Mouse (Mus musculus): ENCODE results near the gene Nod1. TPM values are rescaled to one million over a fixed set of nuclear protein-coding genes. Genes with fewer than 3 reads are reported as not detected.

The Nod1 gene
- polyA plus RNA-seq, 1 experiment from 2014 or later: 3.3 TPM

DNA sequence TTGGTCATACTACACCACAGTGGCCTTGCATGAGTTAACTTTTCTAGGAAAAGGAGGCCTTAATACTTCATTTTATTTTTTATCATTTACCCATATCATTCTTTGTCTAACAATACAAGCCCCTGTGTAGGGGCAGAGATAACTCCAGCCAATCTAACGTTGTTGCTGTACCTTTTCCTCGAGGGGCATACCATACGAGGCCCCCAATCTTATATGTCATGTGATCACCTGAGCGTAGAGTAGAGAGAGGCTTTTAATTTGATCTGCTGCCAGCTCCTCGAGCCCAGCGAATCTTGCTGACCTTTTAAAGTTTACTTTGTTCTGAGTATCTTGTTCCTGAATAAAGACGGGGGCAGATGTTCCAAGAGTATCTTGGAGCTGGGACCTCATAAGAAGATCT, 40.1 kb upstream of the Nod1 start:
- ATAC-seq (no peak), DNase-seq (no peak)
- no peaks in the 10 kb centered on the region for H3K27me3 ChIP-seq (ENCODE audit: insufficient read depth, low read length)
- WGBS (ENCODE audit: insufficient replicate concordance): 68% methylated on average over 7 of the region's 7 CpGs
- TF ChIP-seq CTCF (IDR thresholded peaks at IDR 0.05; ENCODE audit: low read depth) (no peak), EP300 (IDR thresholded peaks at IDR 0.05; ENCODE audit: low read depth) (no peak)
- no peak overlapping the region for H3K9ac ChIP-seq (replicated peaks)
- H3K9me3 ChIP-seq (ENCODE audit: low read length): no peaks in the 10 kb centered on the region
- H3K27ac ChIP-seq (ENCODE audit: low read depth): no peak overlapping the region
- no peak overlapping the region for H3K4me3 ChIP-seq (ENCODE audit: low read depth, low read length)
- H3K36me3 ChIP-seq (replicated peaks; ENCODE audit: insufficient read depth, low read length): no peaks in the 10 kb centered on the region
- H3K4me1 ChIP-seq (ENCODE audit: insufficient read depth): no peaks in the 10 kb centered on the region
- H3K4me2 ChIP-seq (ENCODE audit: low read depth, low read length): no peak overlapping the region

GRCm38 (mm10) chr6:55010330-55011091, 38.1 kb upstream of the Nod1 start:
- H3K4me3 ChIP-seq (ENCODE audit: low read depth, low read length): no peak overlapping the region
- TF ChIP-seq CTCF (IDR thresholded peaks at IDR 0.05; ENCODE audit: low read depth) (no peak), EP300 (IDR thresholded peaks at IDR 0.05; ENCODE audit: low read depth) (no peak)
- no peak overlapping the region for H3K4me2 ChIP-seq (ENCODE audit: low read depth, low read length)
- H3K27ac ChIP-seq (ENCODE audit: low read depth): no peak overlapping the region
- no peak for ATAC-seq
- 75% methylated on average over 4 of the region's 4 CpGs for WGBS (ENCODE audit: insufficient replicate concordance)
- no peak for DNase-seq
- H3K4me1 ChIP-seq (ENCODE audit: insufficient read depth): no peaks in the 10 kb centered on the region
- no peaks in the 10 kb centered on the region for H3K27me3 ChIP-seq (ENCODE audit: insufficient read depth, low read length)
- H3K9ac ChIP-seq (replicated peaks): no peak overlapping the region
- H3K36me3 ChIP-seq (replicated peaks; ENCODE audit: insufficient read depth, low read length): no peaks in the 10 kb centered on the region
- no peaks in the 10 kb centered on the region for H3K9me3 ChIP-seq (ENCODE audit: low read length)

DNA sequence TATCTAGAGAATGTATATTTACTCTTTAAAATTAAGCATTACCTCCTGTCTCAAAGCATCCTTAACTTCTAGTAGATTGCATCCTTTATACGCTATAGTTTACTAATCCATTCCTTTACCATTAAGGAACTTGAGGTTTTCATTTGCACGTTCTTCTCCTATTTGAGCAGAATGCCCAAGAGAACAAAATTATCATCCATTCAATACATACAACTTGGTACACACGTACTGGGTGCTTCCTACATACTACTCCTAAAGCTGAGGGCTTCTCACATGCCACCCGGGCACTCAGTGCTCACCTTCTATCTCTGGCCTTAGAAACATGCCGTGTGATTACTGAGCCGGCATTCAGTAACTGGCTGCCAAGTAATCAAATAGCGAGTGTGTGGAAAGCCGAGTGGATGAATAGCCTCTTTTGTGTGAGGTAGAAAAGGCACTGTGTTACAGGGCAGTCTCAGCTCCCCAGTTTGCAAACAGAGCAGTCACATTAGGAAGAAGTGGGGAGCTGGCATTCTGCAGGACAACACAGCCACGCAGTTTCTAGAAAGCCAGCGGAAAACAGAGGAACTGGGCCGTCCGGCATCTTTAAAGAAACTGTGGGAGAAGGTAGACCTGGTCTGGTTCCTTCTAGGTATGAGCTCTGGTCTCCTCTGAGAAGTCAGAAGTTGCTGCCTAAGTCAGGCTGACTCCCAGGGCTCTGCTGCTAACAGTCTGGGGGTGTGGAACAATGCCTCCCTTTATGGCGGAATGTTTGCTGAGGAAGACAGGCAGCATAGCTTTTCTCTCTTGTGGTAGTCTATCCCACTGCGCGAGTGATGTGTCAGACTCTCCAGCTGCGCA, 37.2 kb upstream of the Nod1 start:
- ATAC-seq (no peak), DNase-seq (no peak)
- H3K9ac ChIP-seq (replicated peaks): no peak overlapping the region
- no peak overlapping the region for H3K27ac ChIP-seq (ENCODE audit: low read depth)
- TF ChIP-seq CTCF (IDR thresholded peaks at IDR 0.05; ENCODE audit: low read depth) (no peak), EP300 (IDR thresholded peaks at IDR 0.05; ENCODE audit: low read depth) (no peak)
- H3K36me3 ChIP-seq (replicated peaks; ENCODE audit: insufficient read depth, low read length): no peaks in the 10 kb centered on the region
- H3K4me3 ChIP-seq (ENCODE audit: low read depth, low read length): no peak overlapping the region
- no peaks in the 10 kb centered on the region for H3K9me3 ChIP-seq (ENCODE audit: low read length)
- no peak overlapping the region for H3K4me2 ChIP-seq (ENCODE audit: low read depth, low read length)
- no peaks in the 10 kb centered on the region for H3K4me1 ChIP-seq (ENCODE audit: insufficient read depth)
- no peaks in the 10 kb centered on the region for H3K27me3 ChIP-seq (ENCODE audit: insufficient read depth, low read length)
- 52% methylated on average over 13 of the region's 16 CpGs for WGBS (ENCODE audit: insufficient replicate concordance)

GRCm38 (mm10) chr6:55008401-55008800, 36.0 kb upstream of the Nod1 start:
- DNase-seq: no peak
- WGBS (ENCODE audit: insufficient replicate concordance): 78% methylated on average over 8 of the region's 8 CpGs

GRCm38 (mm10) chr6:55003559-55003958, 31.1 kb upstream of the Nod1 start:
- Histone ChIP-seq H3K4me1 (ENCODE audit: insufficient read depth) (no peaks in the 10 kb centered on the region), H3K36me3 (replicated peaks; ENCODE audit: insufficient read depth, low read length) (no peaks in the 10 kb centered on the region), H3K9ac (replicated peaks) (no peak overlapping the region), H3K4me3 (ENCODE audit: low read depth, low read length) (no peak overlapping the region), H3K27me3 (ENCODE audit: insufficient read depth, low read length) (no peaks in the 10 kb centered on the region), H3K27ac (ENCODE audit: low read depth) (no peak overlapping the region), H3K9me3 (ENCODE audit: low read length) (no peaks in the 10 kb centered on the region), H3K4me2 (ENCODE audit: low read depth, low read length) (no peak overlapping the region)
- 44% methylated on average over 4 of the region's 4 CpGs for WGBS (ENCODE audit: insufficient replicate concordance)
- TF ChIP-seq CTCF (IDR thresholded peaks at IDR 0.05; ENCODE audit: low read depth): no peak
- TF ChIP-seq EP300 (IDR thresholded peaks at IDR 0.05; ENCODE audit: low read depth): no peak
- ATAC-seq (no peak), DNase-seq (no peak)

More at GRCm38 (mm10) chr6:55008401-55008800, 36.0 kb upstream of the Nod1 start:
- no peaks in the 10 kb centered on the region for H3K9me3 ChIP-seq (ENCODE audit: low read length)
- H3K27ac ChIP-seq (ENCODE audit: low read depth): no peak overlapping the region
- H3K4me3 ChIP-seq (ENCODE audit: low read depth, low read length): no peak overlapping the region
- no peak overlapping the region for H3K4me2 ChIP-seq (ENCODE audit: low read depth, low read length)
- H3K4me1 ChIP-seq (ENCODE audit: insufficient read depth): no peaks in the 10 kb centered on the region
- no peak overlapping the region for H3K9ac ChIP-seq (replicated peaks)
- no peaks in the 10 kb centered on the region for H3K27me3 ChIP-seq (ENCODE audit: insufficient read depth, low read length)
- no peak for ATAC-seq
- H3K36me3 ChIP-seq (replicated peaks; ENCODE audit: insufficient read depth, low read length): no peaks in the 10 kb centered on the region
- TF ChIP-seq CTCF (IDR thresholded peaks at IDR 0.05; ENCODE audit: low read depth) (no peak), EP300 (IDR thresholded peaks at IDR 0.05; ENCODE audit: low read depth) (no peak)

DNA sequence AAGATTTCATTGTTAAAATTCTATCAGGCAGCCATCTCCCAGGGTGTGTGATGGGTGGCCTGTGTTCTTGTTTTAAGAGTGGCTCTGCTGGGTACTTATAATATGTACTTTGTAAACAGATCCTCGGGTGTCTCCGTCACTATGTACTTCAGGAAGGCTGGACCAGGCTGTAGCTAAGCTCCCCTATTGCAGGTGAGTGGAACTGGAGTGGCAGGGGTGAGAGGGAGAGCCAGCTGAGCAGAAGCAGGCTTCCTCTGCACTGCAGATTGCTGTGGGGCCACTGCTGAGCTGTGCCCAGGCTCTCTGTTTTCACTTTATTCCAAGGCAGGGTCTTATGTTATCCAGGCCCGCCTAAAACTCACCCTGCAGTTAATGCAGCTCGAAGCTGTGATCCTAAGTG, 30.0 kb upstream of the Nod1 start:
- DNase-seq (no peak), ATAC-seq (no peak)
- H3K4me1 ChIP-seq (ENCODE audit: insufficient read depth): no peaks in the 10 kb centered on the region
- H3K4me2 ChIP-seq (ENCODE audit: low read depth, low read length): no peak overlapping the region
- H3K9ac ChIP-seq (replicated peaks): no peak overlapping the region
- no peaks in the 10 kb centered on the region for H3K36me3 ChIP-seq (replicated peaks; ENCODE audit: insufficient read depth, low read length)
- TF ChIP-seq CTCF (IDR thresholded peaks at IDR 0.05; ENCODE audit: low read depth) (no peak), EP300 (IDR thresholded peaks at IDR 0.05; ENCODE audit: low read depth) (no peak)
- no peak overlapping the region for H3K27ac ChIP-seq (ENCODE audit: low read depth)
- WGBS (ENCODE audit: insufficient replicate concordance): 61% methylated on average over 4 of the region's 4 CpGs
- H3K4me3 ChIP-seq (ENCODE audit: low read depth, low read length): no peak overlapping the region
- no peaks in the 10 kb centered on the region for H3K9me3 ChIP-seq (ENCODE audit: low read length)
- no peaks in the 10 kb centered on the region for H3K27me3 ChIP-seq (ENCODE audit: insufficient read depth, low read length)
